Mouse (Mus musculus) small intestine, adult 2 months (tissue): Measurements from ENCODE around the gene Ppp1r13b.

Source experiments
- CTCF ChIP-seq: fragments of 200-500 bp; IDR thresholded peaks from 2 replicates; pipeline ENCODE4 v1.5.1; 2012; ENCODE audit warnings: low read depth, mild to moderate bottlenecking, control low read depth, inconsistent platforms, low read length, moderate library complexity, mixed read lengths; ENCODE audit not compliant: insufficient replicate concordance, insufficient read length; ENCODE audit errors: extremely low read depth
- POLR2A ChIP-seq: fragments of 200-500 bp; IDR thresholded peaks from 2 replicates; pipeline ENCODE4 v1.6.1; 2012; ENCODE audit warnings: low read depth, mild to moderate bottlenecking, control low read depth, inconsistent platforms, low read length, moderate library complexity

GRCm38 (mm10) chr12:111951701-111952100, 43.8 kb upstream of the Ppp1r13b start:
- TF ChIP-seq CTCF: no peak
- no peak for TF ChIP-seq POLR2A
